Mouse (Mus musculus) megakaryocyte, adult 5-6 weeks (primary cell): ENCODE results near the gene Nmnat2. TPM values are rescaled to one million over a fixed set of nuclear protein-coding genes. Genes with fewer than 3 reads are reported as not detected.
A peak's percentile ranks its signal among the peaks of the same experiment; 100 is the strongest.
"Not testable (repeated sequence)": the region's sequence is repeated elsewhere in the genome, so short reads cannot be mapped to it uniquely, and the experiment has no call there.

Source experiments
- ATAC-seq: 2 replicates; pipeline ENCODE4 v1.8.0; 2016; ENCODE audit warnings: mild to moderate bottlenecking, inconsistent platforms; ENCODE audit not compliant: poor library complexity, severe bottlenecking
- total RNA-seq, 2 experiments: library from RNA; stranded (forward) in 1 of 2; stranded (reverse) in 1 of 2; fragments of 153-499, 151-499 nt in 1 of 2; fragments of 221-1000, 200-1000 nt in 1 of 2; gene quantifications; 2 replicates each; pipeline versions ENCODE4 v1.2.3 to v1.2.4; 2015 to 2017

The Nmnat2 gene
- total RNA-seq, 2 experiments from 2014 or later = not detected

DNA sequence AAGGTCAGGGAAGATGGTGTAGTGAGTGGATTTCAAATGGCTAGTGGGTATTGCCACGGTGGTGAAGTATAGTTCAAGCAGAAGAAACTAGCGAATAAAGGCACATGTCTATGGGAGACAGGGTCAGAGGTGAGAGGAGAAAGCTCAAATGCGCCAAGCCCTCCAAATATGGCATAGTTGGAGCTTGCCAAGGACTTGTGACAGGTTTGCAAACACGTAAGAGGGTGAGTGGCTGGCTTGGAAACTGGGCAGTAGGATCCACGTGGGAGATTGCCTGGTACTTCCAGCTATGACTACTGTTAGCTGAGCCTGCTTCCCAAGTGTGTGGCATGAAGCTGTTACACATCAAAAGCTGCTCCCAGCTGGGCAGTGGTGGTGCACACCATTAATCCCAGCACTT, 96.7 kb downstream of the Nmnat2 start:
- ATAC-seq = no peak

DNA sequence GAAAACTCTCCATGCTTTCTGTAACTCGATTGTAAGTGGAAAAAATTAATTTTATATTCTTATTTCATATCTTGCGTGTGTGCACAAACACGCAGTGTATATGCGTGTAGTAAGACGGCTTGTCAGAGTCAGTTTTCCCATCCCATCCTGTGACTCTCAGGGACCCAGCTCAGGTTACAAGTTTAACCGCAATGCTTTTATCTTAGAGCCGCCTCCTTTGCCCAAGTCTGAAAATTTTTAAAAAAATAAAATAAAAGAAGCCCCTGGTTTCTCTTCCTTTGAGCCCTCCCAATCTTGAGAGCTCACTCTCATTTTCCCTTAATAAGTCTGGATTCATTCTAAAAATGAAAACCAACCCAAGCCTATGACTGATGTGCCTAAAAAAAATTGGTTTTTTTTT, 98.8 kb downstream of the Nmnat2 start:
- no peak for ATAC-seq

DNA sequence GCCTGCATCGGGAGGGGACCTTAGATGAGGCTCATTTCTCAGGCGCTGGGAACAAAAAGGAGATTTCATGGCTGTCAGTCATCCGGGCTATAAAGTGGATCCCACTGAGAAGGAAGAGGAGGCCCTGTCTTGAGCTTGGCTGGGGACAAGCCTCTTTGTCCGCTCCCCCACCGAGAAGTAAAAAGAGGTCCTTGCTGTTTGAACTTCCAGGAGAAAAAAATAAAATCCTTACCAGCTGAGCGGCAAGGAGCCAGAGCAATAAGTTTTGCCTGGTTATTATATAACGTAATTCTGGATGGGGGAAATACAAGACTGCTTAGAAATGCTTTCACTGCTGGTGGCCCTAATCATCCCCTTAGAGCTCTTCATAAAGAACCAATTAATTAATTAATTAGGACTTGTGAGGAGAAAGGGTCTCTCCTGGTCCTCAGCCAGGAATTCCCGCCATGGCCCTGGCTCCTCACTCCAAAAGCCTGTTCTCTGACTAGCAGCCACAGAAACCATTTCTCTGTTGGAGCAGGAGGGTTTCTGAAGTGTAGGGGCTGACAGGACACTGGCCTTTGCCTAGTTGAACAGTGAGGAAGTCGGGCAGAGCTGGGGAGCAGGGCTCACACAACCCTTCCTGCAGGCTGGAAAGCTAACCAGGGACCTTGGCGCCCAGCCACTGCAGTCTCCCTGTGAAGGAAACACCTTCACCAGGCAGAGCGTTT, 99.5 kb downstream of the Nmnat2 start:
- no peak for ATAC-seq

DNA sequence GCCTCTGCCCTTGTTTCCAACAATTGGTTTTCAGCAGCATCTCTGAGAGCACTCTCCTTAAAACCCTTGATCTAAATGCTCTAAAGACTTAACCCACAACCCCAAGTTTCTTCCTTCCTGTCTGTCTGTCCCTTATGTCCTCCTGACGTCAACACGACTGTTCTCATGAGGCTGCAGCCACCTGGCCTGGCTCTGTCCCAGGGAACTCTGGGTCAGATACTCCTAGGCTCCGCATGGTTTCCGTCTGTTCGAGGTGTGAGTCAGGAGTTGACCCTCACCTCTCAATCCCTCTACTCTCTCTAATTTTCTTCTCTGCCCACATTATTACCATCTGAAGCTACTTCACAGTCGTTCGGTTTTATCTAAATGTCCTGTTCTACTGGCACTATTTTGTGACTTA, 103.5 kb downstream of the Nmnat2 start:
- ATAC-seq = no peak

DNA sequence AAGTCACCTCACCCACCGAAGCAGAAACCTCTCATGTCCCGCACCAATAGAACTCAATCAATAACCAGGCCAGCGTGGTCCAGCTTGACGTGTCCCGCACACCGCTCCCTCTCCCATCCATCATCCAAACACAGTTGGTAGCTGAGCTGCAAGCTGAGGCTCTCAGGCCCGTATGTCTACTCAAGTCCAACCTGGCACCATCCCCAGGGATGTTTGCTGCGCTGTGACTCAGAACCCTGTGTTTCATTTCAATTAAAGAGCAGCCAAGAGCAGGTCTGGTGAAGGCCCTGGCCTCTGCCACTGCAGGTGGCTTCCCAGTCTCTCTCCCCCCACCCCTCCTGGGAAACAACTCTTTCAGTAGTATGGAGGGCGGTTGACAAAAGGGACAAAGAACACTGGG, 104.8 kb downstream of the Nmnat2 start:
- ATAC-seq = no peak

DNA sequence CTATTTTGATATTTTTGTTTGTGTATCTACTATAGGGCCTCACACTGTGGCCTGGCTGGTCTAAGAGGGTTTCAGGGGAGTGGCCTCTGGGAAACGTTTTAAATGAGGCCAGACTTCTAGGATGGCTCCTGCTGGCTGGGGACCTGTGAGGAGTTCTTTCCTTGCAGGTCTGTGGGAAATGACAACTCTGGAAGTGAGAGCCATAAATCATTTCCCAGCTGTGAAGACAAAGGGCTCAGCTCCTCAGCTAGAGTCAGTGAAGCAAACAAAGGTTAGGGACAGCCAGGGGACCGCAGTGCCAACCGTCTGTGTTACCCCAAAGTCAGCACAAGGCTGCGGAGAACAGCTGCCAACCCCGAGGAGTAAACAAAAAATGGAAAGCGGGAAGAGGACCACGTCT, 107.8 kb downstream of the Nmnat2 start:
- ATAC-seq = no peak

DNA sequence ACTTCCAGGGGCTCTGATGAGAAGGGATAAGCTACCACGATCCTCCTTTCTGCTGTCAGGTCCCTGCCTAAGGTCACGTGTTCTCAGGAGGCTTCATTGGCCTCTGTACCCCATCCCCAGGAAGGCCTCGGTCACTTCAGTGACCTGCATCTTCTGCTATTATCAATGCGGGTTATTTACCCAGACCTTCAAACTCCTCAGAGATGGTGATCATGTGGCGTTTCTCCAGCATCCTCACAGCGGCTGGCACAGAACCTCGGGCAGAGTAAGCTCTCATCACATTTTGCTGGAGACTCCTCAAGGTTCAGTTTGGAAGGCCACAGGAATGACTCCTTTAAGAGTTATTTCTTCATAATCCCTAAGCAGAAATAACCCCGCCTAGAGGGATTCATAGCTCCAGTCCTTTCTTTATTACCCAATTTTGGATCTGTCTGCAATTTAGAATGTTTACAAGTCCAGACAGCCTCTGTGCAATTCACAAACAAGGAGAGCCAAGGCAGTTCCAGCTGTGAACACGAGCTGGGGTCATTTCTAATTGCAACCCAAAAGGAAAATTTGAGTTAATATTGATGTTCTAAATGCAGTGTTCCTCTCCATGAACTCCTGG, 110.1 kb downstream of the Nmnat2 start:
- ATAC-seq = no peak

DNA sequence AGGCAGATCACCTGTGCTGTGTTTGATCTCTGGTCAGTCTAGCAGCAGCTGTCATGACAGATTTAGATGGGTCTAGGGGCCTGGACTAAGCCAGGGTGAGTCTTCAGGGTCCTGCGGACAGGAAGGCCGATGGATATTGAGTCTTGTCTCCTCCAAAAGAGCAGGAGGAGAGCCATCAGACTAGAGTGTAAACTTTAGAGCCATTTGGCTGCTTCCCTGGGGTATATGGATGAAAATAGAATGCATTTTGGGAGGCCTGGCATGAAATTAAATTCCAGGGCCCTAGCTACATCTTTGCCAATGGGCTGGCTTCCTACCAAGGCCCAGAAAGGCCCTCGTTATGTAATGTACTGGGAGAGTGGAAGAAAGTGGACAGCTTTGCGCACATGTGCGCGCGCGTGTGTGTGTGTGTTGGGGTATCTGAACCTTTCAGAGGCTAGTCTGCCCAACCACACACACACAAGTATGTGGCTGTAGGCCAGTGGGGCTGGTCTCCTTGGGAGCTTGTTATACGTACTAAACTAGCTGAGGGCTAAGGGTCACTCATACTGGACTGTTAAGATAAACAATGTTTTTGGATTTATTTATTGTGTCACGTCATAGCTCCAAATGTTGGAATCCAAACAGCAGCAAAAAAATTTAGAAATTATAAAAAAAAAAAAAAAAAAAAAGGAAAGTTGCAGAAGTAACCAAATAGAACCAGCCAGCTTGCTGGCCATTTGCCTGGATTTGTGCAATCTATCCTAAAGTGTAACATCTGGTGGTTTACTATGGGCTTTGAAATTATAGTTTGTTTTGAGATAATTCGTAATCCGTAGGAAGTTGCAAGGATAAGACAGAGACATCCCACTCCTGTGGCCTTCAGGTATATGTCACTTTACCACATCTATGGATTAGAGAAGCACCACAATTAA, 110.9 kb downstream of the Nmnat2 start:
- no peak for ATAC-seq

DNA sequence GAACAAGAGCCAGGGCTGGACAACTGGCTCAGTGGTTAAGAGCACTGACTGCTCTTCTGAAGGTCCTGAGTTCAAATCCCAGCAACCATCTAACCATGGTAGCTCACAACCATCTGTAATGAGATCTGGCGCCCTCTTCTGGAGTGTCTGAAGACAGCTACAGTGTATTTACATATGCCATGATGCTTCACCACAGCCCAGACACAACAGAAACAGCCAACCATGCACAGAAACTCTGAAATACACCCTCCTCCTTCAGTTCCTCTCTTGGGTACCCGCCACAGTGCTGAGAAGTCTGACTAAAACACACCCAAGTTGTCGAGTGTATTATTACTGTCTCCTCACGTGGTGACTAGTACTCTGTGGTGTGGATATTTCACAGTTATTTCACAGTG, 111.6 kb downstream of the Nmnat2 start:
- ATAC-seq = 0 out of 2 replicates have a peak, but pooled peaks have one; percentile 10

DNA sequence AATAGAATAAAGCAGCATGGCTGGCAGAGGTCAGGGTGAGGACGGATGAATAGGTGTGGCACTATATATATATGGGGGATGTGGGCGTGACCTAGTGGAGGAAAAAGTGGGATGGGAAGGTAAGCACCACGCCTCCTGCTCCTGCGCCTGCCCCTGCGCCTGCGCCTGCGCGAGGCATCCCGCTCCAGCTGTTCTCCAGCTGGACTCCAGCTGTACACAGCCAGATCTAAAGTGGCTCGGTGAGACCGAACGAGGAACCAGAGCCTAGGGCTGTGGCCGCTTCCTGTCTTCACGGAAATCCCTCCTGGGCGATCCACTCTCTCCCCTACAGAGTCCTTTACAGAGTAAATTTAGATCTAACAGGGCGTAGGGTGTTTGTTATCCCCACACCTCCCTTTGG, 116.8 kb downstream of the Nmnat2 start:
- no peak for ATAC-seq

DNA sequence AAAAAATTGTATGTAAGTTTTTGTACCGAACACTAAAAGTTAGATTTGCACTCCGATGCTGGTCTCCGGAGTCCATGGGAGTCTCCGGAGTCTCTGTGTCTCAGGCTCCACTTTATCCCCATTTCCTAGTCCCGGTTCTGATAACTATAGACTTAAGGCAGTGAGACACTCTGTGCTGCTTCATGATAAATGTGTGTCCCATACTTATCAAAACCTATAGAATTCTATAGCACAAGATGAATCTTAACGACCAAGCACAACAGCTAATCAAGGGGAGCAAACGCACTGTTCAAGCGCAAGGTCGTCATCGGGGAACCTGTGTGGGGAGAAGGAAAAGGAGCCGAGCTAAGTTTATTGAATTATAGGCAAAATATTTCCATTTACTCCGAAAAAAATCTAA, 117.2 kb downstream of the Nmnat2 start:
- ATAC-seq = no peak

DNA sequence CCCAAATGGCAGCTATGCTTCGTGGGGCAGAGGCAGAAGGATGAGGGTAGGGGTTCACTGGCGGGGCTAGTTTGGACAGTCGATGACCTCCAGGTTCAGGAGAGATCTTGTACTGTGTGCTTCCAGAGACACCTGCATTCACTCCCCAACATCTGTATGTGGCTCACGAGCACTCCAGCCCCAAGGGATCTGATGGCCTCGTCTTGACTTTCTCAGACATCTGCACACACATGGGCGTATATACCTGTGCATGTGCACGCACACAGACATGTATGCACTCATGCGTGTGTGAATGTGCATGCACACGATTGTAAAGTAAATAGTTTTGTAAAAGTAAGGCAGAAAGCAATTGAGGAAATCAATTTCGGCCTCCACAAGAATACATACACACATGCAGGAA, 117.9 kb downstream of the Nmnat2 start:
- no peak for ATAC-seq

DNA sequence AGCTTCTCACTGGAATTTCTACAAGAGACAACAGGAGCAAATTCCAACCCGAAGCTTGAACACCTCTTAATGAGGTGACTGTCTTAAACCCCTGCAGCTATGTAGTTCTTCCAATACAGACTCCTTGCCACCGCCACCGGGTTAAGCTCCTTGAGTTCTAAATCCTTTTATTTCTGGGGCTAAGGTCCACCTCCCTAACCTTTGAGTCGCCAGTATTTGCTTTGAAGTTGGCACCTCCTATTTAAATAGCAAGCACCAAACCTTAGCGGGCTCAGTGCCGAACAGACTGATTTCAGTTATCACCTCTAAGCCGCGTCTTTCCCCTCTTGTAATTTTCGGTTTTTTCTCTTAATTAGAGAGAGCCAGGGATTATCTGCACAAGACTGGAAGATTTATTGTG, 118.6 kb downstream of the Nmnat2 start:
- no peak for ATAC-seq

DNA sequence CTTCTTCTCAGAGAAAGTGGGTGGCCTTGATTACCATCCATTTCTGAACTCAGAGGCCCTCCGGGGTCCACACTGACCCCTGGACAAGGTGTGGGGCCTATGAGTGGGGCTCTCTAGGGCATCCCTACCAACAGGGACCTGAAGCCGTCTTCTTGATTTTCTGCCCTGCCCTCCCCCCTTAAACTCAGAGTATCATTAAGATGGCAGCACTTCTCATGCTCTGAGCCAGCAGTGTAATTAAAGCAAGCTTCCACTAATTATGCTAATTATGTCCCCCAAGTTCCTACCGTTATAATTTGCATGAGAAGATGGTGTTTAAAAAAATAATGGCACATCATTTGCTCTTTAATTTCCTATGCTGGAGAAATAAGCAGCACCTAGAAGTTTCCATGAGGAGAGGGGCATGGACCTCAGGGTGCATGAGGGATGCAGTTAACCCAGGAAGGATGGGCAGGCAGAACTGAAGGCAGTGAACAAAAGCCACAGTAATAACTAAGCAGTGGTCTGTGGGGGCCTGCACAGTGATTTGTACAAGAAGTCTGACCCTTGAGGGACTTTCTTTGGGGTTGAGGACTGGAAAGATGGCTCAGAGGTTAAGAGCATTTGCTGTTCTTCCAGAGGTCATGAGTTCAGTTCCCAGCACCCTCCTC, 120.4 kb downstream of the Nmnat2 start:
- ATAC-seq = no peak

DNA sequence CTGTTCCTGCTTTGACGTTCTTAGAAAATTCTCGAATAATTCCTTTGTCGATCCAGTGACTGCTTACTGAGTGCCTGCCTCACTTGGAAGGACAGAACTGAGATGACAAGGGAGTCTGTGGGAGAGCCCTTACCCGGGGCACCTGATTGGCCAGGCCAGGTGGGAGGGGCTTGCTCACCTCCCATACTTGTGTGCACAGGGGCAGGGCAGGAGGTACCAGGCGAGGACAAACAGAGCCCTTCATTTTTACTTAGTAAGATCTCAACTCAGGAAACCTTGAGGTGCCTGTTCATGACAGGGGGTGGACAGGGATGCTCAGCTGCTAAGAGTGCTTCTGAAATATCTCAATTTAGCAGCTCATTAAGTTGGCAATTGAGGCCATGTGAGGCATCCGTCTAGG, 121.2 kb downstream of the Nmnat2 start:
- no peak for ATAC-seq

DNA sequence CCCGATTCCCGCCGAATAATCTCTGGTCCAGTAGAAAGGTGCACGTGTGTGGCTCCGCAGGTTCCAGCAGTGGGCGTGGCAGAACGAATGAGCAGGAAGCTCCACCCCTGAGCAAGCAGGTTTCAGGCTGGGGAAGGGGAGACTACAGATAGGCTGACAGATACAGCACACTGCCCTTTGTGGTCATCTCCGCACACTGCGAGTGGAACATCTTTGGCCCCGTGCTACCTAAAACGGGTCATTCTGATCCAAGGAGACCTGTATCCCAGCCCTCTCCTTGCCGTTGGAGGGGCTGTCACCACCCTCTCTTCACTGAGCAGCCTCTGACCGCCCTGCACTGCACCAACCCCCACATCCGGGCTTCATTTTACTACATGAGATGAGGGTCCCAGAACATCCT, 128.4 kb downstream of the Nmnat2 start:
- ATAC-seq = not testable (repeated sequence)

DNA sequence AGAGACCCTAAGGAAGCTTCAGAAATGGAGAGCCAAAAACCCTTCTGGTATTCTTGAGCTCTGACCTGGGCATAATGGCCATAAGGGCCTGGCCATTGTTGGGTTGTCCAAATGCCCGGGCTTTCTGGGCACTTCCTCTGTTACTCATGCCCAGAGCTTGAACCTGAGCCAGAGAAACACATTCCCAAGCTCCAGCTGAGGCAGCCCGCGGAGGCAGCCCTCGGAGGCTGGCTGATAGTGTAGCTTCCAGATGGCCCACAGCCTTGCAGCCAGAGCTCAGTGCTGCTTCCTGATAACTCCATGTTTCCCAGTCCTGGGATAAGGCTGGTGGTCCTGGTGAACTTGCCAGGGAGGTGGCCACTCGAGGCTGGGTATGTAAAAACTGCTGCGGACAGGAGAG, 129.4 kb downstream of the Nmnat2 start:
- no peak for ATAC-seq

DNA sequence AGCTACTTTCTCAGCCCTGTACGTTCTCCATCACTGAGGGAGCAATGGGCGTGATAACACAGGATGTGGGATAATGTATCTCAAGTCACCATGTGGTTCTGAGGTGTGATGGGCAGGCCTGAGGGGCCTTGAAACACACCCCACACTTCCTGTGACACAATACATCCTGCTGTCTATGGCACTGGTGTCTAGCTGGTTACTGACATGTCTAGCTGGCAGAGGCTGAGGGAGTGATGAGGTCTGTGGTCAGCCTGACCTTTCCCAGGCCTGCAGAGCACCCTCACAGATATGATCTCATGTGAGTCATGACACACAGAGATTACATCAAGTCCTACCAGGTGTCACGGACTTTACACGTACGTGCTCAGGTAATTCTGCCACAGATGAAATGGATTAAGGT, 130.4 kb downstream of the Nmnat2 start:
- peak; percentile 95 for ATAC-seq

DNA sequence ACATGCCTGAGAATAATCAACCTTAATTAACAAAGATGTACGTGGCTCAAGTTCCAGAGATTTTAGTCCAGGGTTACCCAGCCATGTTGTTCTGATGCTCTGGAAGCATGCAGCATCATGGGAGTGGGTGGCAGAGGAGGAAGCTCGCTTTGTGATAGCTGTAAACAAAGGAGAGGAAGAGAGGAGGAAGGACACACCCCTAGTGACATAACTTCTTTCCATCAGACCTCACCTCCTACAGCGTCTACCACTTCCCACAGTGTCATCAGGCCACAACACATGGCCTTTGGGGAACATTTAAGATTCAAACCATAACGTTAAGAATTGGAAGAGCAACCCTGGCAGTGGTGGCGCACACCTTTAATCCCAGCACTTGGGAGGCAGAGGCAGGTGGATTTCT, 133.0 kb downstream of the Nmnat2 start:
- ATAC-seq = no peak

DNA sequence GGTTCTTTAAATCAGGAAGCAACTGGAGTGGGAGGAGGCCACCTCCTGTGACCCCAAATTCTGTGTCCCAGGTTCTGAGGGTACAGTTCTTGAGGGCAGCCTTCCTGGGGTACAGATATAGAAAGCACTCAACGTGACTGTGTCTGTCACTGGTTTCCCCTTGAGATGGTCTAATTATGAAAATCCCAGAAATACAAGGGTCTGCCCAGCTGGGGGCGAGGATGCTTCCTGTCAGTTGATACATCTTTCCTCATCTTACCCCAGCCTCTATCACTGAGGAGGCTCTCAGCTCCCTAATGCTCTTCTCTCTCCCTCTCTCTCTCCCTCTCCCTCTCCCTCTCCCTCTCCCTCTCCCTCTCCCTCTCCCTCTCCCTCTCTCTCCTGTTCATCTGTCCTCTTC, 135.3 kb downstream of the Nmnat2 start:
- ATAC-seq = no peak

DNA sequence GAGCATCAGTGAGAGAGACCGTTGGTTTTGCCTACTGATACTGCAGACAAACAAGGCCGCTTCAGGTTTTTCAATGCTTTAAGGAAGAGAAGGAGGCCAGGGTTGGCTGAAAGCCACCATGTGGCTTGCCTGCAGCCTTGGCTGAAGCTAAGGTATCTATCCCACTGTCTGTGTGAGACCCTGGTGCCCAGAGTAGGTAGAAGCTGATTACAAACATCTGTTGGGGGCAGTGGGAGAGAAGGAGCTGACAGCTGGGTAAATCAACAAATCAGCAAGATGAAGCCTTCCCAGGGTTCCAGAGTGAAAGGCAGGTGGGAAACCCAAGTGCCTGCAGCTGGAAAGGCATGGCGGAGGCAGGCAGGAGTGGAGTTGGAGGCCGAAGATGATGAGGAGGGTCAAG, 136.0 kb downstream of the Nmnat2 start:
- ATAC-seq = no peak
